Mouse (Mus musculus): Measurements from ENCODE around the gene Camk1d. TPM values are rescaled to one million over a fixed set of nuclear protein-coding genes. Genes with fewer than 3 reads are reported as not detected.

The Camk1d gene
- polyA plus RNA-seq, 1 experiment: 3.2 TPM

GRCm38 (mm10) chr2:5584318-5585027 lies 129.8 kb downstream of the Camk1d start:
- Histone ChIP-seq H3K36me3 (ENCODE audit: control insufficient read depth, insufficient read depth, low read length, poor library complexity, severe bottlenecking) (no peaks in the 10 kb centered on the region), H3K9ac (ENCODE audit: low read depth, poor library complexity, severe bottlenecking) (no peak overlapping the region), H3K27ac (ENCODE audit: insufficient read depth, low read length) (peak overlapping the region; percentile 41), H3K27me3 (ENCODE audit: control insufficient read depth, insufficient read depth, low read length, poor library complexity, severe bottlenecking) (no peaks in the 10 kb centered on the region), H3K9me3 (replicated peaks; ENCODE audit: control insufficient read depth, insufficient read depth, low read length, poor library complexity, severe bottlenecking) (no peaks in the 10 kb centered on the region), H3K4me3 (ENCODE audit: low read depth, low read length) (no peak overlapping the region), H3K4me1 (ENCODE audit: control insufficient read depth, insufficient read depth, low read length) (no peaks in the 10 kb centered on the region)
- TF ChIP-seq EP300 (IDR thresholded peaks at IDR 0.05; ENCODE audit: insufficient read depth, low read depth, low read length) (peak; percentile 67), CTCF (IDR thresholded peaks at IDR 0.05; ENCODE audit: low read depth, low read length) (no peak)

DNA sequence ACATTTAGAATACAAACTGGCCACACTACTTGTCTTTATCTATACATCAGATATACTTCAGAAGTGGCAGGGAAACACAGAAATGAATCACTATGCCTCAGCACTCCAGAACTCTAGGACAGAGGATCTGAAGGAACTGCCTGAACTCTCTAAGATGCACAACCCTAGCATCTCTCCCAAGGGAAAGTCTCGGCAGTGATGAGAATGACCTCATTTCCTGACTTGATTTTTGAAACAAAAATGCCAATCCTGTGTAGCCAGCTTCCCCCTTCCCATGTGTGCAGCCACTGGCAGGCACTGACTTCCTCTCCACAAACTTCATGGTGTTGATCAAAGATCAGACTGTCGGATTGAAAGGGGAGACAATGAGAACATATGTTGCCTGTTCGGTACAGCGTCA lies 134.9 kb downstream of the Camk1d start:
- no peak overlapping the region for H3K4me3 ChIP-seq (ENCODE audit: low read depth, low read length)
- H3K4me1 ChIP-seq (ENCODE audit: control insufficient read depth, insufficient read depth, low read length): no peaks in the 10 kb centered on the region
- H3K27ac ChIP-seq (ENCODE audit: insufficient read depth, low read length): no peak overlapping the region
- H3K36me3 ChIP-seq (ENCODE audit: control insufficient read depth, insufficient read depth, low read length, poor library complexity, severe bottlenecking): no peaks in the 10 kb centered on the region
- H3K9ac ChIP-seq (ENCODE audit: low read depth, poor library complexity, severe bottlenecking): no peak overlapping the region
- H3K27me3 ChIP-seq (ENCODE audit: control insufficient read depth, insufficient read depth, low read length, poor library complexity, severe bottlenecking): no peaks in the 10 kb centered on the region
- no peaks in the 10 kb centered on the region for H3K9me3 ChIP-seq (replicated peaks; ENCODE audit: control insufficient read depth, insufficient read depth, low read length, poor library complexity, severe bottlenecking)
- TF ChIP-seq EP300 (IDR thresholded peaks at IDR 0.05; ENCODE audit: insufficient read depth, low read depth, low read length): no peak
- no peak for TF ChIP-seq POLR2A (IDR thresholded peaks at IDR 0.05; ENCODE audit: insufficient read depth, low read length)

- Histone ChIP-seq H3K9ac (ENCODE audit: low read depth, poor library complexity, severe bottlenecking) (no peak overlapping the region), H3K4me3 (ENCODE audit: low read depth, low read length) (no peak overlapping the region)
- TF ChIP-seq EP300 (IDR thresholded peaks at IDR 0.05; ENCODE audit: insufficient read depth, low read depth, low read length) (no peak), POLR2A (IDR thresholded peaks at IDR 0.05; ENCODE audit: insufficient read depth, low read length) (no peak), CTCF (IDR thresholded peaks at IDR 0.05; ENCODE audit: low read depth, low read length) (no peak)
Measured at GRCm38 (mm10) chr2:5577399-5578129, 136.8 kb downstream of the Camk1d start.

GRCm38 (mm10) chr2:5572314-5573006 lies 141.9 kb downstream of the Camk1d start:
- Histone ChIP-seq H3K9ac (ENCODE audit: low read depth, poor library complexity, severe bottlenecking) (no peak overlapping the region), H3K27me3 (ENCODE audit: control insufficient read depth, insufficient read depth, low read length, poor library complexity, severe bottlenecking) (no peaks in the 10 kb centered on the region), H3K4me3 (ENCODE audit: low read depth, low read length) (no peak overlapping the region), H3K36me3 (ENCODE audit: control insufficient read depth, insufficient read depth, low read length, poor library complexity, severe bottlenecking) (no peaks in the 10 kb centered on the region), H3K4me1 (ENCODE audit: control insufficient read depth, insufficient read depth, low read length) (no peaks in the 10 kb centered on the region), H3K9me3 (replicated peaks; ENCODE audit: control insufficient read depth, insufficient read depth, low read length, poor library complexity, severe bottlenecking) (no peaks in the 10 kb centered on the region), H3K27ac (ENCODE audit: insufficient read depth, low read length) (no peak overlapping the region)
- no peak for TF ChIP-seq POLR2A (IDR thresholded peaks at IDR 0.05; ENCODE audit: insufficient read depth, low read length)
- no peak for TF ChIP-seq EP300 (IDR thresholded peaks at IDR 0.05; ENCODE audit: insufficient read depth, low read depth, low read length)
- no peak for TF ChIP-seq CTCF (IDR thresholded peaks at IDR 0.05; ENCODE audit: low read depth, low read length)

More at GRCm38 (mm10) chr2:5577399-5578129, 136.8 kb downstream of the Camk1d start:
- H3K27ac ChIP-seq (ENCODE audit: insufficient read depth, low read length): no peak overlapping the region
- no peaks in the 10 kb centered on the region for H3K4me1 ChIP-seq (ENCODE audit: control insufficient read depth, insufficient read depth, low read length)
- no peaks in the 10 kb centered on the region for H3K36me3 ChIP-seq (ENCODE audit: control insufficient read depth, insufficient read depth, low read length, poor library complexity, severe bottlenecking)
- no peaks in the 10 kb centered on the region for H3K9me3 ChIP-seq (replicated peaks; ENCODE audit: control insufficient read depth, insufficient read depth, low read length, poor library complexity, severe bottlenecking)
- H3K27me3 ChIP-seq (ENCODE audit: control insufficient read depth, insufficient read depth, low read length, poor library complexity, severe bottlenecking): no peaks in the 10 kb centered on the region

GRCm38 (mm10) chr2:5566611-5567010 lies 147.7 kb downstream of the Camk1d start:
- Histone ChIP-seq H3K9ac (ENCODE audit: low read depth, poor library complexity, severe bottlenecking) (no peak overlapping the region), H3K9me3 (replicated peaks; ENCODE audit: control insufficient read depth, insufficient read depth, low read length, poor library complexity, severe bottlenecking) (no peaks in the 10 kb centered on the region; the same call in 1 of the 2 replicates), H3K4me3 (ENCODE audit: low read depth, low read length) (no peak overlapping the region), H3K36me3 (ENCODE audit: control insufficient read depth, insufficient read depth, low read length, poor library complexity, severe bottlenecking) (no peaks in the 10 kb centered on the region), H3K4me1 (ENCODE audit: control insufficient read depth, insufficient read depth, low read length) (no peaks in the 10 kb centered on the region), H3K27me3 (ENCODE audit: control insufficient read depth, insufficient read depth, low read length, poor library complexity, severe bottlenecking) (no peaks in the 10 kb centered on the region), H3K27ac (ENCODE audit: insufficient read depth, low read length) (no peak overlapping the region)
- no peak for TF ChIP-seq EP300 (IDR thresholded peaks at IDR 0.05; ENCODE audit: insufficient read depth, low read depth, low read length)
- no peak for TF ChIP-seq CTCF (IDR thresholded peaks at IDR 0.05; ENCODE audit: low read depth, low read length)
- TF ChIP-seq POLR2A (IDR thresholded peaks at IDR 0.05; ENCODE audit: insufficient read depth, low read length): no peak

Measured in ES-Bruce4 (cell line).